Mouse (Mus musculus) heart, embryonic 15.5 days (tissue): ENCODE results near the gene Tdrd6. TPM values are rescaled to one million over a fixed set of nuclear protein-coding genes. Genes with fewer than 3 reads are reported as not detected.

Experiments used
- ATAC-seq: fragments of 200-750 bp; cut with Nextera tagmentation; replicated peaks from 2 replicates; pipeline ENCODE4 v1.8.0; 2017; ENCODE audit warnings: low read depth, moderate TSS enrichment; ENCODE audit not compliant: insufficient number of reproducible peaks, insufficient read depth, low FRiP score
- H3K27ac ChIP-seq: fragments of 300-500 bp; sonication (generic); 2 replicates; pipeline ENCODE4 v1.5.1; 2015; ENCODE audit warnings: mild to moderate bottlenecking, inconsistent platforms
- H3K27me3 ChIP-seq: fragments of 300-500 bp; sonication (generic); 2 replicates; pipeline ENCODE4 v1.6.1; 2015; ENCODE audit warnings: inconsistent platforms
- H3K36me3 ChIP-seq: fragments of 300-500 bp; sonication (generic); 2 replicates; pipeline ENCODE4 v1.6.1; 2015; ENCODE audit warnings: mild to moderate bottlenecking, inconsistent platforms
- H3K4me1 ChIP-seq: fragments of 300-500 bp; sonication (generic); replicated peaks from 2 replicates; pipeline ENCODE4 v1.6.1; 2015; ENCODE audit warnings: inconsistent platforms
- H3K4me2 ChIP-seq: fragments of 300-500 bp; sonication (generic); 2 replicates; pipeline ENCODE4 v1.6.1; 2015; ENCODE audit warnings: inconsistent platforms, mild to moderate bottlenecking, moderate library complexity
- H3K4me3 ChIP-seq: fragments of 300-500 bp; sonication (generic); 2 replicates; pipeline ENCODE4 v1.5.1; 2015; ENCODE audit warnings: mild to moderate bottlenecking, inconsistent platforms
- H3K9ac ChIP-seq: fragments of 300-500 bp; sonication (generic); 2 replicates; pipeline ENCODE4 v1.6.1; 2015; ENCODE audit warnings: mild to moderate bottlenecking, inconsistent platforms
- H3K9me3 ChIP-seq: fragments of 300-500 bp; sonication (generic); replicated peaks from 2 replicates; pipeline ENCODE4 v1.6.1; 2016; ENCODE audit warnings: inconsistent platforms
- WGBS: fragments of 180-500 bp; shearing (Covaris S2); methylation state at CpG from one replicate; pipeline ENCODE4 v1.1.7; 2015; ENCODE audit warnings: mixed read lengths; 5-methylcytosine and 5-hydroxymethylcytosine counted together
- polyA plus RNA-seq: library from polyadenylated mRNA; unstranded; fragments of >200 nt; fragmentation: Nextera tagmentation; extraction: Ambion mirVana; gene quantifications from 2 replicates; pipeline ENCODE4 v1.2.1, GENCODE M21; 2015

Tdrd6 gene
- polyA plus RNA-seq, 1 experiment from 2014 or later: not detected

DNA sequence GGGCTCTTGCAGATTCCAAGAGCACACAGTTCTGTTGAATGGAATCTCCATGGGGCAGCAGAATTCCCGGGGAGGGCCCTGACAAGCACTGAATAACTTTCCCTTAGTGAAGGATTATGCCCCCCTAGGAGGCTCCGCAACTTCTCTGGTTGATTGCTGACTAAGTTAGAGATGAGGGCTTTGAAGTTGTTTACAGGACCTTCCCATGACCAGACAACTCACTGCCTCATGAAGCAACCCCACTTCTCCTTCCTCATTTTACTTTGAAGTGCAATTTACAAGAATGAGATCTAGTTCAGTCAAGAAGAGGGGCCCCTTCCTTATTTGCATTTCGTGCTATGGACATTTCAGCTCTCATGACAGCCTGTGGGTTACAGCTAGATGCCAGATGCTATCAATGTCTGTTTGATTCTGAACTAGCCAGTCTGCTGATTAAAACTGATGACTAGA, 56.5 kb downstream of the Tdrd6 start:
- Histone ChIP-seq H3K4me2 (no peak overlapping the region), H3K27ac (no peak overlapping the region), H3K4me3 (no peak overlapping the region), H3K36me3 (no peaks in the 10 kb centered on the region), H3K9me3 (no peaks in the 10 kb centered on the region), H3K27me3 (no peaks in the 10 kb centered on the region), H3K9ac (no peak overlapping the region), H3K4me1 (peaks cover 5% of the 10 kb centered on the region)
- no peak for ATAC-seq
- WGBS: 41% methylated on average over 3 of the region's 3 CpGs

DNA sequence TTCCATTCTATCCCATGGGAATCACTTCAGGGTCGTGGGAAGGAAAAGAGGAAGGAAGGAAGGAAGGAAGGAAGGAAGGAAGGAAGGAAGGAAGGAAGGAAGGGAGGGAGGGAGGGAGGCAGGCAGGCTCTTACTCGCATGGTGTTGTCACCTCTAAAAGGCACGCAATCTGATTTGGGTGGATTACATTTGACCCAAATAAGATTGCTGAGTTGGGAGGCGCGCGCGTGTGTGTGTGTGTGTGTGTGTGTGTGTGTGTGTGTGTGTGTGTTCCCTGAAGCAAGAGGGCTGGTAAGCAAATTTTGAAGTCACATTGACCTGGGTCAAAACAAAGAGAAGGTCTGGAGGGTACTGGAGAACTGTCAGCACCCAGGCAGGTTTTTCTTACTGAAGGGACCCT, 60.8 kb downstream of the Tdrd6 start:
- Histone ChIP-seq H3K9me3 (no peaks in the 10 kb centered on the region), H3K36me3 (no peaks in the 10 kb centered on the region), H3K4me2 (0 out of 2 replicates have a peak overlapping the region, but pooled peaks have one; percentile 2), H3K4me3 (no peak overlapping the region), H3K27me3 (no peaks in the 10 kb centered on the region), H3K4me1 (peaks cover 10% of the 10 kb centered on the region), H3K27ac (no peak overlapping the region), H3K9ac (no peak overlapping the region)
- WGBS: 51% methylated on average over 7 of the region's 7 CpGs
- ATAC-seq: no peak

DNA sequence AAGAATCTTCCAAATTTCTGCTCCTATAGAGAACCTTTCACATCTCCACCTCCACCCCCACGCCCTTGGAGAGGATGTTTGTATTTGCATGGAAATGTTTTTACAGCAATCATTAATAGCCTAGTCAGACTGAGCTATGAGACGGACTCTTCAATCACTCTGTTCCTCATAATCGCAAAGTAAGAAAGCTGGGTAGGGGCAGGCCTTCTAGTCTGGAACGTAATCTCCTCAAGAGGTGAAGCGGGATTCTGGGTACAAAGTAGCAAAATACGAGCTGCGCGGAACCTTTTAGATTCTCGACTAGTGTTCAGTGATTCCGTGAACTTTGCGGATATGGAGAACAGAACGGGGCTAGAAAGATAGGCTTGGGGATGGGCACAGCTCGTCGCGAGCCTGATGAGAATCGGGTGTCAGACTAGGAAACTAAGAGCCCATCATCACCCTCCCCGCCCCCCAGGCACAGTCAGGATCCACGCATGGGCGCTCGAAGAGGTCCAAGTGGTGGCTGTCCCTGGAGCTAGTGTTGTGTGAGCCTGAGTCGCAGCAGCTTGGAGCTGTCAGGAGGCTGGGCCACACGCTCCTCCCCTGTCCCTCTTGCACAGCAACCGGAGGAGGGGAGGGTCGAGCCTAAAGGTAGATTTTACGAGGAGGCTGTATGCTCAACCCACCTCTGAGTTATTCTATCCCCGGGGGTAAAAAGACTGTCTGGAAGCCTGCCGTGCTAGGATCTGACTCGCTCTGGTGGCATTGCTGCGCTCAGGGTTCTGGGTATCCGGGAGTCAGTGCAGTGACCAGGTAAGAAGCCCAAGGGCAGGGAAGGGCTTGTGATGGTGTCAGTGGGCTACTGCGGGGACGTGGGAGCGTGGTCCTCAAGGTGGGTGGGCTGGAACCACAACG, 61.9 kb downstream of the Tdrd6 start, which contains the start of gene Pla2g7:
Gene Pla2g7 (plus strand): TSS at position 107 of the 897 bp plus-strand sequence.
- peaks cover 10% of the 10 kb centered on the region for H3K4me1 ChIP-seq
- peak within 1 kb of the TSS; percentile 91 for H3K4me2 ChIP-seq
- peak within 1 kb of the TSS; percentile 59 for H3K9ac ChIP-seq
- H3K36me3 ChIP-seq: no peaks in the 10 kb centered on the region
- H3K9me3 ChIP-seq: no peaks in the 10 kb centered on the region
- H3K27ac ChIP-seq: peak within 1 kb of the TSS; percentile 26; the same call in 1 of the 2 replicates
- no peaks in the 10 kb centered on the region for H3K27me3 ChIP-seq
- ATAC-seq: peak; percentile 58
- peak within 1 kb of the TSS; percentile 58 for H3K4me3 ChIP-seq
- 1% methylated on average over 34 of the region's 34 CpGs for WGBS

DNA sequence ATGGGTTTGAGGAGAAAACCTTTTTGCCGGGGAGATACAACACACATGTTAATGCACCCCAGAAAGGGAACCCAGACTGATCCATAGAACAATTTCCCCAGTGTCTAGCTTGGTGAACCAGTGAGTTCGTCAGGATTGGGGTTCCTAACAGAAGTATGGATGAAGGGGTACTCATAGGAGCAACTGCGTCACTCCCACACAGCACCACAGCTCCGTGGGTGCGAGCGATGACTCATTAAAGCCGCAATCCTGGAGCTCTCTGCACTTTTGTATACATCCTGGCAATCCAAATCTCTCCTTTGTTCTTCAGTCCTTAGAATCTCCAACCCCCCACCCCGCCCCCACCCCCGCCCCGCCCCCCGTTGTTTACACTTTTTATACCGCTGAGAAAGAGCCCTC, 62.5 kb downstream of the Tdrd6 start:
- 19% methylated on average over 12 of the region's 12 CpGs for WGBS
- no peak for ATAC-seq

More for the DNA sequence above, 62.5 kb downstream of the Tdrd6 start:
- Histone ChIP-seq H3K27me3 (no peaks in the 10 kb centered on the region), H3K4me2 (peak overlapping the region; percentile 91), H3K9ac (peak overlapping the region; percentile 59; the same call in 1 of the 2 replicates), H3K4me1 (peaks cover 10% of the 10 kb centered on the region), H3K27ac (no peak overlapping the region), H3K36me3 (no peaks in the 10 kb centered on the region), H3K9me3 (no peaks in the 10 kb centered on the region), H3K4me3 (peak overlapping the region; percentile 58)

Other genes with a start within 250 kb of the Tdrd6 start
- not detected in 2 replicates for gene Mep1a, start 127.5 kb downstream of the Tdrd6 start, polyA plus RNA-seq
- gene Ankrd66, start 86.7 kb downstream of the Tdrd6 start, polyA plus RNA-seq: not detected in 2 replicates
- 12.5 and 16.2 TPM in 2 replicates for gene Pla2g7, start 62.2 kb downstream of the Tdrd6 start, polyA plus RNA-seq
- 18.3 and 19.8 TPM in 2 replicates for gene Slc25a27, start 36.9 kb upstream of the Tdrd6 start, polyA plus RNA-seq
- 48.3 and 57.1 TPM in 2 replicates for gene Cyp39a1, start 37.1 kb upstream of the Tdrd6 start, polyA plus RNA-seq
- 56.1 and 56.4 TPM in 2 replicates for gene Rcan2, start 171.1 kb upstream of the Tdrd6 start, polyA plus RNA-seq